ENCODE assay signal across 8 mouse cellular contexts in the genomic region with DNA sequence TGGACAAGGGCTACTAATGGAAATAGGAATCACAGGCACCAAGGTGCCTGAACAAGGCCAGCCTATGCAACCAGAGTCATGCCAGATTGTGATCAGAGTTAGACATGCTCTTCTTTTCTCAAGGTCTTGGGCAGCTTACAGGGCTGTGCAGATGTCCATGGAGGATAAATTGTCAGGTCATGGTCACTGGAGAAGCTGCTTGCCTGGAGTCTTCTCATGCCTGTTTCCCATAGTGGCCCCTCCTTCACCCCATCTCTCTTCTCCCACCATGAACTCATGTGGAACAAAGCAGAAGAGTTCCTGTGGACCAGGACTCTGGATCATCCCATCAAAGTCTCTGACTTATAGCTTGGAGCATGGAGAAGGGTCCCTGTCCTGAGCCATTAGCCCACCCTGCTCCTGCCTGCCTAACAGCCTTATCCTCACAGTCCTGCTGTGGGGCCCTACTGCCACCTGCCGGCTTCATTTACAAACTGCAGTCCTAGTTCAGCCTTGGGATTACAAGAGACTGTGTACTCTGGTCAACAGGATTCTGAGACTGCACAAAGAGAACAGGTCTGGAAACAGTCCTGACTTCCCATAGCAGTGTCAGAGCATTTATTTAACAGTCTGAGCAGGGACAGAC. TPM values are rescaled to one million over a fixed set of nuclear protein-coding genes. Genes with fewer than 3 reads are reported as not detected.
DNase-seq lines count a peak whose midpoint lies in the region; ATAC-seq and TF ChIP-seq lines count a peak whose summit lies in the region.

No protein-coding gene starts in this region.

- no peak overlapping the region for H3K9ac ChIP-seq in forebrain, embryonic 15.5 days (replicated peaks)
- no peak overlapping the region for H3K9ac ChIP-seq in hindbrain, embryonic 12.5 days
- H3K9ac ChIP-seq in lung, postnatal 0 days (replicated peaks; ENCODE audit: low read depth), result no peak overlapping the region

- no peaks in the 10 kb centered on the region for H3K36me3 ChIP-seq in forebrain, embryonic 15.5 days
- peaks cover 17% of the 10 kb centered on the region for H3K36me3 ChIP-seq in hindbrain, embryonic 12.5 days
- H3K36me3 ChIP-seq in lung, postnatal 0 days (ENCODE audit: insufficient read depth, low read length), result no peaks in the 10 kb centered on the region

- H3K27me3 ChIP-seq in forebrain, embryonic 15.5 days, result no peaks in the 10 kb centered on the region
- no peaks in the 10 kb centered on the region for H3K27me3 ChIP-seq in hindbrain, embryonic 12.5 days
- H3K27me3 ChIP-seq in lung, postnatal 0 days (replicated peaks; ENCODE audit: insufficient read depth, low read length), result no peaks in the 10 kb centered on the region

- 0% methylated on average over 1 of the region's 1 CpGs for WGBS in forebrain, embryonic 15.5 days
- 0% methylated on average over 1 of the region's 1 CpGs for whole genome bisulfite sequencing in hindbrain, embryonic 12.5 days
- 0% methylated on average over 1 of the region's 1 CpGs for WGBS in lung, postnatal 0 days

- TF ChIP-seq CTCF in lung, postnatal 0 days (IDR thresholded peaks at IDR 0.05), result peak; percentile 99

- TF ChIP-seq EP300 in lung, postnatal 0 days (IDR thresholded peaks at IDR 0.05), result no peak

- ATAC-seq in forebrain, embryonic 15.5 days (replicated peaks), result peak; percentile 83
- ATAC-seq in hindbrain, embryonic 12.5 days (ENCODE audit: low FRiP score), result peak; percentile 62
- peak; percentile 56 for ATAC-seq in lung, postnatal 0 days

- H3K4me2 ChIP-seq in forebrain, embryonic 15.5 days (replicated peaks), result no peak overlapping the region
- no peak overlapping the region for H3K4me2 ChIP-seq in hindbrain, embryonic 12.5 days (replicated peaks)
- no peak overlapping the region for H3K4me2 ChIP-seq in lung, postnatal 0 days (replicated peaks; ENCODE audit: low read depth, low read length)

- DNase-seq in NIH3T3 (ENCODE audit: low read depth), result peak; percentile 87
- DNase-seq in cerebellum, adult 11-12 months, result peak; percentile 43
- DNase-seq in layer of hippocampus, adult 9-10 months (ENCODE audit: low spot score), result peak; percentile 68
- DNase-seq in lung, postnatal 0 days (ENCODE audit: low spot score), result peak; percentile 69
- DNase-seq in retina, postnatal 1 day, result peak; percentile 83
- peak; percentile 61 to 74 for DNase-seq in urinary bladder, postnatal 4 days (ENCODE audit: low spot score in 2 of 2)

- no peak overlapping the region for H3K4me3 ChIP-seq in forebrain, embryonic 15.5 days
- no peak overlapping the region for H3K4me3 ChIP-seq in hindbrain, embryonic 12.5 days
- H3K4me3 ChIP-seq in lung, postnatal 0 days (ENCODE audit: low read depth, low read length), result no peak overlapping the region

- no peak overlapping the region for H3K27ac ChIP-seq in forebrain, embryonic 15.5 days (replicated peaks)
- H3K27ac ChIP-seq in hindbrain, embryonic 12.5 days, result no peak overlapping the region
- no peak overlapping the region for H3K27ac ChIP-seq in lung, postnatal 0 days (ENCODE audit: low read length)

- no peaks in the 10 kb centered on the region for H3K4me1 ChIP-seq in forebrain, embryonic 15.5 days
- H3K4me1 ChIP-seq in hindbrain, embryonic 12.5 days, result peaks cover 2% of the 10 kb centered on the region; the same call in 1 of the 2 replicates
- no peaks in the 10 kb centered on the region for H3K4me1 ChIP-seq in lung, postnatal 0 days (ENCODE audit: insufficient read depth, low read depth, low read length)

- no peaks in the 10 kb centered on the region for H3K9me3 ChIP-seq in forebrain, embryonic 15.5 days
- no peaks in the 10 kb centered on the region for H3K9me3 ChIP-seq in hindbrain, embryonic 12.5 days (replicated peaks)
- H3K9me3 ChIP-seq in lung, postnatal 0 days (ENCODE audit: low read length), result no peaks in the 10 kb centered on the region

RNA-seq across cellular contexts. Expression of a gene that starts 47.8 kb away (rescaled TPM):
- polyA plus RNA-seq in forebrain, embryonic 15.5 days (2015; fragmentation: Nextera tagmentation; extraction: Ambion mirVana), result not detected in 2 replicates
- not detected in 2 replicates for polyA plus RNA-seq in hindbrain, embryonic 12.5 days (2016; fragmentation: Nextera tagmentation; extraction: Ambion mirVana)
- 0.06 TPM in 1 of 2 replicates, not detected in the other for polyA plus RNA-seq in lung, postnatal 0 days (2015; fragmentation: Nextera tagmentation; extraction: Ambion mirVana)

RNA-seq across cellular contexts. Expression of a gene that starts 59.5 kb away (rescaled TPM):
- polyA plus RNA-seq in forebrain, embryonic 15.5 days (2015; fragmentation: Nextera tagmentation; extraction: Ambion mirVana), result not detected in 2 replicates
- polyA plus RNA-seq in hindbrain, embryonic 12.5 days (2016; fragmentation: Nextera tagmentation; extraction: Ambion mirVana), result not detected in 2 replicates
- not detected in 2 replicates for polyA plus RNA-seq in lung, postnatal 0 days (2015; fragmentation: Nextera tagmentation; extraction: Ambion mirVana)
